Mouse (Mus musculus) intestine, embryonic 14.5 days (tissue): ENCODE results near the gene Lrrtm4. TPM values are rescaled to one million over a fixed set of nuclear protein-coding genes. Genes with fewer than 3 reads are reported as not detected.

Experiments
- ATAC-seq: fragments of 200-750 bp; cut with Nextera tagmentation; replicated peaks from 2 replicates; pipeline ENCODE4 v1.8.0; 2017; ENCODE audit warnings: low read depth, moderate number of reproducible peaks, moderate TSS enrichment, moderate library complexity; ENCODE audit not compliant: low FRiP score, low TSS enrichment
- DNase-seq: peaks from one replicate; pipeline ENCODE4 v3.0.0-alpha.2; 2018; ENCODE audit warnings: low spot score
- H3K27ac ChIP-seq: fragments of 300-500 bp; sonication (generic); 2 replicates; pipeline ENCODE4 v1.5.1; 2014; ENCODE audit warnings: low read depth, mild to moderate bottlenecking, control low read depth
- H3K27me3 ChIP-seq: fragments of 300-500 bp; sonication (generic); replicated peaks from 2 replicates; pipeline ENCODE4 v1.6.1; 2014; ENCODE audit warnings: low read length, control low read depth; ENCODE audit not compliant: control insufficient read depth, insufficient read depth
- H3K36me3 ChIP-seq: fragments of 300-500 bp; sonication (generic); 2 replicates; pipeline ENCODE4 v1.6.1; 2014; ENCODE audit warnings: low read length, control low read depth; ENCODE audit not compliant: control insufficient read depth, insufficient read depth
- H3K4me1 ChIP-seq: fragments of 300-500 bp; sonication (generic); replicated peaks from 2 replicates; pipeline ENCODE4 v1.6.1; 2014; ENCODE audit warnings: low read length, control low read depth, mixed read lengths; ENCODE audit not compliant: control insufficient read depth, insufficient read depth
- H3K4me2 ChIP-seq: fragments of 300-500 bp; sonication (generic); 2 replicates; pipeline ENCODE4 v1.6.1; 2014; ENCODE audit warnings: low read length
- H3K4me3 ChIP-seq: fragments of 300-500 bp; sonication (generic); 2 replicates; pipeline ENCODE4 v1.5.1; 2014; ENCODE audit warnings: low read depth, low read length, control low read depth, mixed read lengths
- H3K9ac ChIP-seq: fragments of 300-500 bp; sonication (generic); 2 replicates; pipeline ENCODE4 v1.6.1; 2014; ENCODE audit warnings: mild to moderate bottlenecking, low read length
- H3K9me3 ChIP-seq: fragments of 300-500 bp; sonication (generic); 2 replicates; pipeline ENCODE4 v1.6.1; 2016; ENCODE audit warnings: low read length, control low read depth; ENCODE audit not compliant: control insufficient read depth
- WGBS: fragments of 180-500 bp; shearing (Covaris S2); extraction: QIAGEN DNeasy Blood & Tissue Kit; methylation state at CpG from one replicate; pipeline ENCODE4 v1.1.7; 2014; 5-methylcytosine and 5-hydroxymethylcytosine counted together
- polyA plus RNA-seq: library from polyadenylated mRNA; unstranded; fragments of >200 nt; fragmentation: Nextera tagmentation; extraction: Ambion mirVana; gene quantifications from 2 replicates; pipeline ENCODE4 v1.2.1, GENCODE M21; 2014

Gene Lrrtm4
- polyA plus RNA-seq, 1 experiment from 2014 or later, result 1.8 TPM

DNA sequence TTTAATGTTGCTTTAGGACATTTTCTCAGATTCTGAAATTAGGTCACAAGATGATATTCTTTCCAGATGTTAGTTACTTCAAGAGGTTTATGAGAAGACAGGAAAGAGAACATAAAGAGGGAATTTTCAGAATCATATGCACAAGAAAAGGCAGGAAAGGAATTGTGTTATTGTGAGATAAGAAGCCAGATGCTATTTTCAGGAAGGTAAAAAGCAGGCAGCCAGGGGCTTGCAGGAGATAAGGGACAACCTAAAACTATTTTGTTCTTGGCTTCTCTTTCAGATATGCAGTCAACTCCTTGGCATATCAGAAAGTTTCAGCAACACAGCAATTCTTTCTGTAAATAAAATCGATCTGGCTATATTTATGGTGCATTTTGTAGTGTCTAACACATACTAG lies 338.4 kb downstream of the Lrrtm4 start:
- H3K4me2 ChIP-seq, result no peak overlapping the region
- H3K27me3 ChIP-seq, result no peaks in the 10 kb centered on the region
- no peaks in the 10 kb centered on the region for H3K4me1 ChIP-seq
- H3K27ac ChIP-seq, result no peak overlapping the region
- no peak overlapping the region for H3K4me3 ChIP-seq
- no peaks in the 10 kb centered on the region for H3K9me3 ChIP-seq
- no peak overlapping the region for H3K9ac ChIP-seq
- DNase-seq (no peak), ATAC-seq (no peak)
- 77% methylated on average over 1 of the region's 1 CpGs for WGBS
- no peaks in the 10 kb centered on the region for H3K36me3 ChIP-seq

DNA sequence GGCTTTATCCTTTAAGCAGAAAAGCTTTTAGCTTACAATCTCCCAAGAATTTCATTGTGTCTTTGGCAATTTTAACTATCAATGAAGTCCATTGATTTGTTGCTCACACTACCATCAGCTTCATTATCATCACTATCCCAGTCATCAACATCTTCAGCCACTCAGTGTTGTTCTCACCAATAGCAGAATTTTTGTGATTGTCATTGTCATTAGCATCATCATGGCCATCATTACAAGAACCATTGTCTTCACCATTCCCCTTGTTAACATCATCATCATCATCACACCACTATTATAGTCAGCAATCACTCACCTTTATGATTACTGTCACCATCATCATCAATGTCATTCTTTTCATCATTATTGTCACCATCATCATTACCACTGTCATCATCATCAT lies 344.9 kb downstream of the Lrrtm4 start:
- Histone ChIP-seq H3K27me3 (no peaks in the 10 kb centered on the region), H3K36me3 (no peaks in the 10 kb centered on the region), H3K4me3 (no peak overlapping the region), H3K9me3 (no peaks in the 10 kb centered on the region), H3K9ac (no peak overlapping the region), H3K4me1 (no peaks in the 10 kb centered on the region), H3K4me2 (no peak overlapping the region), H3K27ac (no peak overlapping the region)
- ATAC-seq (no peak), DNase-seq (no peak)

DNA sequence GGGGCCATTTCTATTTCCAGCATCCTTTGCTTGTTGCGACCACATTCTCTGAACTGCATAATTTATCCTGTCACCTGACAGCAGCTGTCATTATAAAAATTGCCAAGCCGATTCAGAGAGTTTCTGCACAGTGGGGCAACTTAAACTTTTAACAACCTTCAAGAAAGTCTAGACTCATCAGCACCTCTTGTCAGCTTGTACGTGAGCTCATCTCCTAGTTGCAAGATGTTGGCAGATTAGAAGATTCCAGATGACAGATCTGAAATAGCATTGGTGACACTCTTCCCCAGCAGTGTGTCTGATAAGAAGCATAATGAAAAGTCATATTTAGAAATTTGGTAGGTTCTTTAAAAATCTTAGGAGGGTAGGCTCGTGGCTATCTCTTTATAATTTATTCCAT lies 347.9 kb downstream of the Lrrtm4 start:
- no peak for DNase-seq
- Histone ChIP-seq H3K4me1 (no peaks in the 10 kb centered on the region), H3K27me3 (no peaks in the 10 kb centered on the region), H3K36me3 (no peaks in the 10 kb centered on the region), H3K27ac (no peak overlapping the region), H3K9me3 (no peaks in the 10 kb centered on the region), H3K4me3 (no peak overlapping the region), H3K4me2 (no peak overlapping the region), H3K9ac (no peak overlapping the region)
- no peak for ATAC-seq
- 83% methylated on average over 4 of the region's 4 CpGs for WGBS

DNA sequence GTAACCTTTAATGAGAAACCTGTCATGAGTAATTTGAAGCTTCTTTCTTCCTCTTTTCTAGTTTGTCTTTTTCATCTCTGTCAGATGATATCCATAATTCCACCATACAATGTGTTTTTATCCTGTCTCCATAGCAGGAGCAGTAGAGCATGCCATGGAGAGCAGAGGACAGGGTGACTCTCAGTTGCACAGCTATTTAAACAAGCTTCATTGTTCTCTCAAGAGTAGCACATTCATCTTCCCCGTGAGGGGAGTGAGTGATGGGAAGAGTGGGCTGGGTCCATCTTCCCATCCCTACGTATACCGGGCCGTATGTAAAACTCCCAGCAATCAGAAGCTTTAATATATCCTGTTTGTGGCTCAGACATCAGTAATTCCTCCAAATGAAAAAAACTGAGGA lies 370.9 kb downstream of the Lrrtm4 start:
- WGBS, result 67% methylated on average over 4 of the region's 4 CpGs
- no peaks in the 10 kb centered on the region for H3K36me3 ChIP-seq

DNA sequence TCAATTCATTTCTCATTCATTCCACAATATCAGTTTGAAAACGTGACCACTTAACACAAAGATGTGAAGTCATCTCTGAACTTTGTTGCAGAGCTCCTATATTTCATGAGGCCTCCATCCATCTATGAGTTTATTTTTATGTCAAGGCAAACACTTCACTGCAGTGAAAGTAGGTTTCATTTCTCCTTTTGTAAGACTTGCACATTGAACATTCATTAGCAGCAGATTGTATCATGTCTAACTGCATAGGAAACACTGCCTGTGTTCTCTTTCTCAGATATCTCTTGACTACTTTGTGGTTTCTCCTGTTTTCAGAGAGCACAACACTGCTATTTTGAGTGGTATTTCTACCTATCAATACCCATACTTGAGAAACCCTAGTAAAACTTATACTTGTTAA lies 388.1 kb downstream of the Lrrtm4 start:
- Histone ChIP-seq H3K36me3 (no peaks in the 10 kb centered on the region), H3K27me3 (no peaks in the 10 kb centered on the region), H3K4me3 (no peak overlapping the region), H3K27ac (no peak overlapping the region), H3K4me2 (no peak overlapping the region), H3K9me3 (no peaks in the 10 kb centered on the region), H3K4me1 (no peaks in the 10 kb centered on the region), H3K9ac (no peak overlapping the region)
- DNase-seq (no peak), ATAC-seq (no peak)
- WGBS, result 67% methylated on average over 1 of the region's 1 CpGs

More for the DNA sequence above, 370.9 kb downstream of the Lrrtm4 start:
- Histone ChIP-seq H3K27ac (no peak overlapping the region), H3K4me2 (no peak overlapping the region), H3K9ac (no peak overlapping the region), H3K27me3 (no peaks in the 10 kb centered on the region), H3K4me3 (no peak overlapping the region), H3K9me3 (no peaks in the 10 kb centered on the region), H3K4me1 (no peaks in the 10 kb centered on the region)
- DNase-seq, result no peak
- ATAC-seq, result no peak

DNA sequence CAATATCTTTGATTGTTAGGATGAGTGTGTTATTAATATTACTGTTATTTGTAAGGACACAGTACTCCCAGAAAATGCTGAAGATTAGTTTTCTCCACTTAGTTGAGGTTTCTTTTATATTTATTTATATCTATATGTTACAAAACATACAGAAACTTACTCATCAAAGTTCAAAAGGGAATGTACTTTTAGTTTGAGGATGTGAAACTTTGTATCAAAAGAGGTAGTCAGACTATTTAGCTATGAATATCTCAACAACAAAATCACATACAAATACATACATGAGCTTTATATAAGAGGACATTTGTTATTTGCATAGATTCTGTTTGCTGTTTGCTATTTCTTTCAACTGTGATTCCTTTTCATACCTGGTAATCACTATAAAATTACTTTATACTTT lies 421.5 kb downstream of the Lrrtm4 start:
- Histone ChIP-seq H3K27me3 (no peaks in the 10 kb centered on the region), H3K36me3 (no peaks in the 10 kb centered on the region), H3K4me3 (no peak overlapping the region), H3K4me1 (no peaks in the 10 kb centered on the region), H3K4me2 (no peak overlapping the region), H3K9ac (no peak overlapping the region), H3K27ac (no peak overlapping the region), H3K9me3 (no peaks in the 10 kb centered on the region)
- DNase-seq (no peak), ATAC-seq (no peak)

DNA sequence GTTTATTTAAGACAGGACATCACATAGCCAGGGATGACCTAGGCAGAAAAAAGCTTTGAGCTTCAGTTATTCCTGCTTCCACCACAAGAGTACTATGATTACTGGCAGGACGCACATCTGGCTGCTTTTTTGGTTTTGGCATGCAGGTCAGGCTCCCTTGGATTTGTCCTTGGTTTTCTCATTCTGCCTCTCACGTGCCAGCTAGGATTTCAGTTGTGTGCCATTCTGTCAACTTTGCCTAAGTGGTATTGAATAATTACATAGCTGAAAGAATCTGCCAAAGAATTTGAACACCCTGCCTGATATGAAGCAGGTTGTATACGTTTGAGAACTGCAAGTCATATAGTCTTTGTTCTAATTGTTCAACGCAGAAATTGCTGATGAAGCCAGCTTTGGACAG lies 451.9 kb downstream of the Lrrtm4 start:
- WGBS, result 58% methylated on average over 4 of the region's 4 CpGs
- no peak for ATAC-seq
- no peaks in the 10 kb centered on the region for H3K36me3 ChIP-seq
- H3K4me3 ChIP-seq, result no peak overlapping the region
- no peaks in the 10 kb centered on the region for H3K27me3 ChIP-seq
- H3K27ac ChIP-seq, result no peak overlapping the region
- H3K9me3 ChIP-seq, result no peaks in the 10 kb centered on the region
- no peak overlapping the region for H3K9ac ChIP-seq
- no peak for DNase-seq
- H3K4me2 ChIP-seq, result no peak overlapping the region
- H3K4me1 ChIP-seq, result no peaks in the 10 kb centered on the region

DNA sequence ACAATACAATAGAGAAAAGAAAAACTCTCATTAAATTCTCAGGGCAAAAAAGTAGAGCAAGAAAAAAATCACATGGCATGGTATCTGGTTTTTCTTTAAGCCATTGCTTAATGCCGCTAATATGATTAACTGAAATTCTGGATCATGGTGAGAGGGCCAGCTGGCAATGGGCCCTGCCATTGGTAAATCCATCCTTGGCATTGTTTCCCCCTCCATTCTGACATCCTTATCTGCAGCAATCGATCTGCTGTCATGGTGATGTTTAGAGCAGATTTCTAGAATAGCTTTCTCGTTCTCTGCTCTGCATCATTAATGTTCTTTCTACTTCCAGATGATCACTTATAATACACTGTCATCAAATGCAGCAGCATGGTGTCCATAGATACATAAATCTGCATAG lies 457.5 kb downstream of the Lrrtm4 start:
- no peak overlapping the region for H3K4me2 ChIP-seq
- H3K27ac ChIP-seq, result no peak overlapping the region
- no peaks in the 10 kb centered on the region for H3K9me3 ChIP-seq
- no peak overlapping the region for H3K9ac ChIP-seq
- ATAC-seq (no peak), DNase-seq (no peak)
- no peaks in the 10 kb centered on the region for H3K4me1 ChIP-seq
- H3K4me3 ChIP-seq, result no peak overlapping the region
- H3K27me3 ChIP-seq, result no peaks in the 10 kb centered on the region
- 79% methylated on average over 3 of the region's 3 CpGs for WGBS
- H3K36me3 ChIP-seq, result no peaks in the 10 kb centered on the region

DNA sequence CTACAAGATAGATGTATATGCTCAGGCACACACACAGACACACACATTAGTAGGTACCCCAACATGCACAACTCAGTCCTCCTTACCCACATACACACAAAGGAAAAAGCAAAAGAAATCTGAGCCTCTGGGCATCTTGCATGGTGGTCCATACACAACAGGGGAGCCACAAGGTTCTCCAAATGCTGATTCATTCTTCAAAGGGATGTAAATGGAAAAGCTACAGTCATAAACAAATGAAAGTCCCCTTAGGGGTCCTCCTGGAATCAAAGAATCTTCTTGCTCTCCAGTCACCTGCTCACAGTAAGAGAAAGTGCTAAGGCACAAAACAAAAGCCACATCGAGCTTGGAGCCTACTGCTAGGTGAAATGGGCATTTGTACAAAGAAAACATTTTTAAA lies 526.3 kb downstream of the Lrrtm4 start:
- H3K27me3 ChIP-seq, result no peaks in the 10 kb centered on the region
- no peak overlapping the region for H3K4me3 ChIP-seq
- H3K36me3 ChIP-seq, result no peaks in the 10 kb centered on the region
- no peak overlapping the region for H3K27ac ChIP-seq
- 28% methylated on average over 1 of the region's 1 CpGs for WGBS
- H3K9me3 ChIP-seq, result no peaks in the 10 kb centered on the region
- H3K4me2 ChIP-seq, result no peak overlapping the region
- DNase-seq (no peak), ATAC-seq (no peak)
- H3K4me1 ChIP-seq, result no peaks in the 10 kb centered on the region
- no peak overlapping the region for H3K9ac ChIP-seq
